ENCODE assay signal across 8 mouse cellular contexts in genomic region chr1:69688961-69689360, GRCm38 (mm10). TPM values are rescaled to one million over a fixed set of nuclear protein-coding genes. Genes with fewer than 3 reads are reported as not detected.
DNase-seq lines count a peak whose midpoint lies in the region; ATAC-seq lines count a peak whose summit lies in the region.

No protein-coding gene starts in this region.

- 2% methylated on average over 5 of the region's 5 CpGs for WGBS in forebrain, embryonic 11.5 days
- under 1% methylated on average over 5 of the region's 5 CpGs for WGBS in forebrain, embryonic 12.5 days
- under 1% methylated on average over 5 of the region's 5 CpGs for whole genome bisulfite sequencing in hindbrain, embryonic 14.5 days

- 0 out of 2 replicates have a peak overlapping the region, but pooled peaks have one; percentile 12 for H3K4me2 ChIP-seq in forebrain, embryonic 11.5 days (ENCODE audit: low read depth, low read length, severe bottlenecking)
- H3K4me2 ChIP-seq in forebrain, embryonic 12.5 days, result no peak overlapping the region
- H3K4me2 ChIP-seq in hindbrain, embryonic 14.5 days (replicated peaks), result peak overlapping the region; percentile 30

- no peak overlapping the region for H3K27ac ChIP-seq in forebrain, embryonic 11.5 days (ENCODE audit: low read depth, low read length)
- H3K27ac ChIP-seq in forebrain, embryonic 12.5 days, result no peak overlapping the region
- H3K27ac ChIP-seq in hindbrain, embryonic 14.5 days, result no peak overlapping the region

- no peaks in the 10 kb centered on the region for H3K27me3 ChIP-seq in forebrain, embryonic 11.5 days (ENCODE audit: control insufficient read depth, insufficient read depth, low read length)
- H3K27me3 ChIP-seq in forebrain, embryonic 12.5 days, result no peaks in the 10 kb centered on the region
- H3K27me3 ChIP-seq in hindbrain, embryonic 14.5 days (ENCODE audit: control insufficient read depth, insufficient read depth, low read length), result no peaks in the 10 kb centered on the region

- 0 out of 2 replicates have a peak, but pooled peaks cover 1% of the 10 kb centered on the region for H3K4me1 ChIP-seq in forebrain, embryonic 11.5 days (replicated peaks; ENCODE audit: control insufficient read depth, insufficient read depth, low read length)
- H3K4me1 ChIP-seq in forebrain, embryonic 12.5 days, result peaks cover 15% of the 10 kb centered on the region
- peaks cover 11% of the 10 kb centered on the region for H3K4me1 ChIP-seq in hindbrain, embryonic 14.5 days (replicated peaks; ENCODE audit: control insufficient read depth, insufficient read depth, low read length)

- no peak overlapping the region for H3K9ac ChIP-seq in forebrain, embryonic 11.5 days (ENCODE audit: low read length)
- H3K9ac ChIP-seq in forebrain, embryonic 12.5 days, result no peak overlapping the region
- no peak overlapping the region for H3K9ac ChIP-seq in hindbrain, embryonic 14.5 days

- ATAC-seq in forebrain, embryonic 11.5 days (replicated peaks; ENCODE audit: low FRiP score), result peak; percentile 54; the same call in 1 of the 2 replicates
- no peak; the same call in 1 of the 2 replicates for ATAC-seq in forebrain, embryonic 12.5 days (ENCODE audit: low FRiP score)
- no peak for ATAC-seq in hindbrain, embryonic 14.5 days (ENCODE audit: low FRiP score)

- H3K4me3 ChIP-seq in forebrain, embryonic 11.5 days (ENCODE audit: low read depth, low read length), result no peak overlapping the region
- H3K4me3 ChIP-seq in forebrain, embryonic 12.5 days (replicated peaks), result no peak overlapping the region
- H3K4me3 ChIP-seq in hindbrain, embryonic 14.5 days (replicated peaks; ENCODE audit: low read length), result no peak overlapping the region

- DNase-seq in forebrain, embryonic 11.5 days (ENCODE audit: low spot score), result peak; percentile 69
- DNase-seq in cerebellum, adult 11-12 months, result peak; percentile 46
- peak; percentile 9 to 32 for DNase-seq in frontal cortex, postnatal 14 days (ENCODE audit: low spot score in 2 of 2)
- peak; percentile 65 for DNase-seq in hindbrain, embryonic 14.5 days (ENCODE audit: low spot score)
- peak; percentile 22 to 56 for DNase-seq in layer of hippocampus, postnatal 10 days (ENCODE audit: low spot score in 2 of 2)
- peak; percentile 70 for DNase-seq in lung, postnatal 10 days
- peak; percentile 91 for DNase-seq in retina, embryonic 14.5 days (ENCODE audit: low spot score)

- no peaks in the 10 kb centered on the region for H3K9me3 ChIP-seq in forebrain, embryonic 11.5 days (ENCODE audit: control insufficient read depth, low read length)
- no peaks in the 10 kb centered on the region for H3K9me3 ChIP-seq in forebrain, embryonic 12.5 days
- H3K9me3 ChIP-seq in hindbrain, embryonic 14.5 days (ENCODE audit: control insufficient read depth, low read length), result no peaks in the 10 kb centered on the region

- no peaks in the 10 kb centered on the region for H3K36me3 ChIP-seq in forebrain, embryonic 11.5 days (ENCODE audit: control insufficient read depth, insufficient read depth, low read length)
- no peaks in the 10 kb centered on the region for H3K36me3 ChIP-seq in forebrain, embryonic 12.5 days (replicated peaks)
- no peaks in the 10 kb centered on the region for H3K36me3 ChIP-seq in hindbrain, embryonic 14.5 days (replicated peaks; ENCODE audit: control insufficient read depth, insufficient read depth)

RNA-seq across cellular contexts. Expression of gene Ikzf2, which starts 1.9 kb away (rescaled TPM):
- polyA plus RNA-seq in forebrain, embryonic 11.5 days (2014; fragmentation: Nextera tagmentation; extraction: Ambion mirVana), result 4.7 and 6.2 TPM in 2 replicates
- polyA plus RNA-seq in forebrain, embryonic 12.5 days (2016; fragmentation: Nextera tagmentation; extraction: Ambion mirVana), result 5.6 and 5.9 TPM in 2 replicates
- polyA plus RNA-seq in hindbrain, embryonic 14.5 days (2014; fragmentation: Nextera tagmentation; extraction: Ambion mirVana), result 2.9 and 3.8 TPM in 2 replicates
- 1 to 10 TPM; 6.4 to 6.6 TPM for total RNA-seq in layer of hippocampus, postnatal 10 days (2021)

Comparison
In these comparisons a context has a peak if more than half of its experiments do, and no peak if none do; other contexts are left out.
1. DNase-seq: peak in every context shown above with its lines; median percentile 91 in retina, embryonic 14.5 days; 70 in lung, postnatal 10 days; 69 in forebrain, embryonic 11.5 days; 65 in hindbrain, embryonic 14.5 days; 46 in cerebellum, adult 11-12 months; 39 in layer of hippocampus, postnatal 10 days; 20 in frontal cortex, postnatal 14 days.